Mouse (Mus musculus): ENCODE results near the gene Cp.
"Not testable (repeated sequence)": the region's sequence is repeated elsewhere in the genome, so short reads cannot be mapped to it uniquely, and the experiment has no call there.

The Cp gene

DNA sequence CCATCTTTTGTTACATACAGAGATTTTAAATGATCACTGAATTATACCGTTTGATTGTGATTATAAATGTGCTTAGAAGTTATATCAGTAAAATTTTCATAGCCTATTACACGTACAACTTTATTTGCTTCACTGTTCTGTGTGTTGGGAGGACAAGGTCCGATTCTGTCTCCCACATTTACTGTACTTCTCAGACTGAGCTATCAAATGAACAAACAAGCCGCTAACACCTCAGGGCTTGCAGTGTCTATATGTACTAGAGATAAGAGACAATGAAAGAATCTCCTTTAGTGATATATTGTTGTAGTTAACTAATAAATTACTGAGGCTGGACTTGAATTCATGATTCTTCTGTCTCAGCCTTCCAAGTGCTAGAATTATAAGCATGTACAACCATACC lies 50.4 kb downstream of the Cp start:
- DNase-seq (ENCODE audit: low spot score in 2 of 2) = no peak

DNA sequence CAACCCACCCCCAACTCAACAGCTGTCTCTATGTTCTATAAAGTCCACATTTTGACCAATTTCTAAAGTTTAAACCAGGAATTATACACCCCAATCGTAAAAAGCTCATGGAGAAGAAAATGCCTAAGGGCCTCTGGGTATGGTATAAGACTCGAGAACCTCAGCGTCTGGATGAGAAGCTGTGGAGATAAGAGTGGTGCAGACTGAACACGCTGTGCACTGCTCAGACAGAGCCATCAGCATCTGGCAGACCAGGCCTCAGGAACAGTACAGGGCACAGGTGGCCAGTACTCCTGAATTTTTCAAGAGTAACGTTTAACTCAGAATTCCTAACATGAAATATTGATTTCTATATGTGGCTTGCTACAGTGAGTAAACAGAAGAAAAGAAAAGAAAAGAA lies 50.9 kb downstream of the Cp start:
- DNase-seq (ENCODE audit: low spot score in 2 of 2) = no peak

DNA sequence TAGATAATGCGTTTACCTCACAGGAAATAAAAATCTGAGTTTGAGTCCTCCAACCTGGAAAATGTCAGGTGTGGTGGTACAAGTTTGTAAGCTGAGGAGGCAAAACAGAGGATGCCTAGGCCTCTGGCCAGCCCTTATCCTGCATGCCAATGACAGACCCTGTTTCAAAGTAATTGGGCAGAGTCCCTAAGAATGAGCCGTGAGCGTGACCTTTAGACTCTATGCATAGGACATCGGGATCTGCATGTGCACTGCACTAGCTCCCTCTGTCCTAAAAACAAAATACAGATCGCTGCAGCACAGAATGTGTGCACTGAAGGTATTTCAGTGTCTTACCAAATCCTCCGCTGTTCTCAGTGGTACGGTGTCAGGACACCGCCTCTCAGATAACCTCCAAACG lies 53.6 kb downstream of the Cp start:
- DNase-seq (ENCODE audit: low spot score in 2 of 2) = no peak

DNA sequence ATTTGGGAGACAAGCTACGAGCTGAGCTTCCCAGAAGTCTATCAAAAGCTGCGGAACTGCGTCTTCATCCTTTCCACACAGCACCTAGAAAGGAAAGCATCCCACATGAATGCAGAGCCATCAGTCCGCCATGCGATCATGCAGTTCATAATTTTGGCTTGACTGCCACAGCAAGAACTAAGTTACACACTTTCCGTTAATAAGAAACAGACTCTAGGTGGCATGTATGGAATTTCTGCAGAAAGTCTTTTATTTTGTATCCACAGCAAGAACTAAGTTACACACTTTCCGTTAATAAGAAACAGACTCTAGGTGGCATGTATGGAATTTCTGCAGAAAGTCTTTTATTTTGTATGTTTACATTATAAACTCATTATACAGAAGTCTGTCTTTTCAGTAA lies 54.1 kb downstream of the Cp start:
- not testable (repeated sequence) for DNase-seq (ENCODE audit: low spot score in 2 of 2)

DNA sequence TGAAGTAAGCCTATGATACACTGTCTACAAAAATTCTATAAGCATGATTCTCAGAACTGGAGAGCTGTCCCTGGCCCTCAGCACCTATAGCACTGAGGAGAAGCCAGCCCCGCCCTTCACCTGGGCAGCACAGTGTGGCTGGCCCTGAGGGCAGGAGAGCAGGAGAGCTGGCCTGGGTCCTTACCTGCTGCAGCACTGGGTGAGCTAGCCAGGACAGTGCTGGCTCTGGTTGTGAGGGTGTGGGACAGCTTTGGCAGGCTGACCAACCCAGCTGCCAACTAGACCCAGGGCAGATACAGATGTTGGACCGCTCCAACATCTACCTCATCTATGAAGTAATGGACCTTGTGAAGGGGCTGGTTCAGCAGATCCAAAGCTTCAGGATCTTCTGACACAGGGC lies 57.6 kb downstream of the Cp start:
- DNase-seq (ENCODE audit: low spot score in 2 of 2) = no peak

DNA sequence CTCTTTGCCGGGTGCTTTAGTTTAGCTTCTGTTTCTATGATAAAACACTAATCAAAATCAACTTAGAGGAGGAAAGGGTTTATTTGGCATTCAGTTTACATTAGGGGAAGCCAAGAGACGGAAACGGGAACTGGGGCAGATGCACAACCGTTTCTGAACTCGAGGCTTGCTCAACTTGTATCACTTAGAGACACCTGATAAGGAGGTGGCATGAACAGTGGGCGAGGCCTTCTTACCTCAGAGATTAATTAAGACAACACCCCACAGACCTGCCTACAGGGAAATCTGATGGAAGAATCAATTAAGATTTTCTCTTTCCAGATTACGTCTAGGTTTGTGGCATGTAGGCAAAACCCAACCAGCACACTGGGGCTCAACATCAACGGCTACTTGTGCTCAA lies 61.2 kb downstream of the Cp start:
- no peak for DNase-seq (ENCODE audit: low spot score in 2 of 2)

DNA sequence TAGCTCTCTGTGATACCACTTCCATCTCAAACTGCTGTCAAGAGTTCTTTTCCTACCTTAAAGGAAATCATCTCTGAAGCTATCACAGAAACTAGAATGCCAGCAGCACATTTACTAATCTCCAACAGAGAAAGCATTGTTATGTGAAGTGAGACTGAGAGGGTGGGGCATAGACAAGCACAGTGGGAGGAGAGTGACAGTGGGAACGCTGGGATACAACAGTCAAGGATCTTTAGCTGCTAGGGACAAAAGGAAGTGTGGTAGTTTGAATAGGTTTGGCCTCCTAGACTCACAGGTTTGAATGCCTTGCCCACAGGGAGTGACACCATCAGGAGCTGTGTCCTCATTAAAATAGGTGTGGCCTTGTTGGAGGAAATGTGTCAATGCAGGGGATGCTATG lies 67.0 kb downstream of the Cp start:
- no peak for DNase-seq (ENCODE audit: low spot score in 2 of 2)

DNA sequence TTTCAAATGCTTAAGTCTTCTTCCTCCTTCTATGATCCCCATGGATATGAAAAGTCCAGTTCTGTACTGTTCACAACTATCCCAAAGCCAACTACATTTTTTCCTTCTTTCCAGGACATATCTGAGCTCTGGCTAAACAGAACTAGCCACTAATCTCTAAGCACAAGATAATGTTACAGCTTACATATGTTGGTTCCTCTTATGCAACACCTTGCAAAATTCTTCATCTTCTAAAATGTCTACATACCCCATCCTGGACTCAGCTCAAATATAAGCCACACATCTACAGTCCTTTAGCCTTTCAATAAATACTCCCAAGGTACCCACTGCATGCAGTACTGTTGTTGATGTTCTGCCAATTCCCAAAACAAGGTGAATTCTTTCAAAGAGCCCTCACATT lies 69.6 kb downstream of the Cp start:
- no peak for DNase-seq (ENCODE audit: low spot score in 2 of 2)

DNA sequence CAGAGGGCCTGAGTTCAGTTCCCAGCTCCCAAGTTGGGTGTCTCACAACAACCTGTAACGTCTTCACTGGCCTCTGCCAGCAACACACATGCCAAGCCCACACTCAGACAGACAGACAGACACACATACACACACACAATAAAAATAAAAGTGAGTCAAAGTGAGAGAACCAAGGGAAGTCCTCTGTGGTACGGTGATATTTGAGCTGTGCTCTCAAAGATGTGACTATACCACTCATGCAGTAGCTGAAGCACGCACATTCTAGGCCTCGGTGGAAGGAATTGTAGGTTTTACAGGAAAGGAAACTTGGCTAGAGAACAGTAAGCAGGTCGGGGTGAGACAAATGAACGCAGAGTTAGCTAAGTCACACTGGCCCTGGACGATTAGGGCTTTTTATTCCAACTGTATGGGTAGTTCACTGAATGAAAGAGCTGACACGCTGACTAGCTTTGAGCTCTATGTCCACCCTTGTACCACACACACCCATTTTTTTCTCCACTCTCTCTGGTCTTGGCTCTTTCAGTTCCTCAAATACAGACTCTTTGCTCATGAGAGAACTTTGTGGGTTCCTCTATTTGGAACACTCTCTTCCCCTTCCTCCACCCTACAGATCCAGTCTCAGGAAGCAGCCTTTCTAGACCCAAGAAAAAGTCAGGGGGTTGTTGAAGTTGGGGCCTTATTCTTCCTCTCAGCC lies 70.3 kb downstream of the Cp start:
- DNase-seq (ENCODE audit: low spot score in 2 of 2) = no peak

DNA sequence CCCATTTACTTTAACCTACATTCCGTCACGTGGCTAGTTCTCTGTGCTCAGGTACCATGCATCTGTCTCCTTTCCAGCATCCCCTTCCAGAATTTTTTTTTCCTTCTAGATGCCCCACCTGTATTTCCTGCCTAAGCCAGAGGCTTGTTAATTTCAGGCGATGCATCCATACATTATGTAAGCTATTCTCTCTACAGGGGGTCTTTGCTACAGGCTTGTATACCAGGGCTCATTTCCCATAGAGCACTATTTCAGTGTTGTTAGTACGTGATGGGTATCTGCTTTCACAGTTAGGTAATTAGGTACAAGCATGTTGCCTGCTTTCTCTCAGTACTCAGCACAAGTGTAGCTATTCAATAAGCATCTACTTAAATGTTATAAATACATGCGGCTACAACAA lies 70.9 kb downstream of the Cp start:
- no peak for DNase-seq (ENCODE audit: low spot score in 2 of 2)

DNA sequence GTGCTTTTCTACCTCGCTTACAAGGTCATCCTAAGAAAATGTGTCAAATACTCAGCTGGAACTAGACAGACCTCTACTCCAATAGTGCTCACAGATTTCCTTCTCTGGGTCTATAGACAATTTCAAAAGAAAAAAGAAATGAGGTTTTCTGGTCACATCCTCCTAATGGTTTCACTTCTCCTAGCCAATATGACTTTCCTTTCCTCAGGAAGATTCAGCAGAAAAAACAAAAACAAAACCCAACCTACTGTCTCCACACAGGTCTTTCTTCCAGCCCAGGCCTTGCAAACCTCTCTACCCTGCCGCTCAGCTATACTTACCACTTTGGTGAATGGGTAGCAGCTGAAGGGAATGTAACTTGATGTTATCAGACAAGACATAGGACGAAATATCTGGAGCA lies 71.8 kb downstream of the Cp start:
- DNase-seq (ENCODE audit: low spot score in 2 of 2) = no peak

DNA sequence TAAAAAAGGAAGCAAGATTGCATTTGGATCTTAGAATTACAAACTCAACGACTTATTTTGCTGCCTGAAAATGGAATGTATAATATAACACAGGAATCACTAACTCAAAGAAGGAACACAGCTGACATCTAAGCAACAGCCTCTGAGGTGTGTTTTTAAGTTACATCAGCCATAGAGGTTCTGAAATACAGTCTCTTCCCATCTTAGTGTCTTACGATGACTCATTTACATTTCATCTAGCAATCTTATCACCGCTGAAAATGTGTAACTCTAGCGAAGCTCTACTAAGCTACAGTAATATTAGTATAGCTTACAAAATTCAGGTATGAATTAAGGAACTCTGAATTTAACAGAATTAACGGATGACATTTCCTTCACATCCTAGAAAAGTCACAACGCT lies 74.0 kb downstream of the Cp start:
- DNase-seq (ENCODE audit: low spot score in 2 of 2) = no peak

DNA sequence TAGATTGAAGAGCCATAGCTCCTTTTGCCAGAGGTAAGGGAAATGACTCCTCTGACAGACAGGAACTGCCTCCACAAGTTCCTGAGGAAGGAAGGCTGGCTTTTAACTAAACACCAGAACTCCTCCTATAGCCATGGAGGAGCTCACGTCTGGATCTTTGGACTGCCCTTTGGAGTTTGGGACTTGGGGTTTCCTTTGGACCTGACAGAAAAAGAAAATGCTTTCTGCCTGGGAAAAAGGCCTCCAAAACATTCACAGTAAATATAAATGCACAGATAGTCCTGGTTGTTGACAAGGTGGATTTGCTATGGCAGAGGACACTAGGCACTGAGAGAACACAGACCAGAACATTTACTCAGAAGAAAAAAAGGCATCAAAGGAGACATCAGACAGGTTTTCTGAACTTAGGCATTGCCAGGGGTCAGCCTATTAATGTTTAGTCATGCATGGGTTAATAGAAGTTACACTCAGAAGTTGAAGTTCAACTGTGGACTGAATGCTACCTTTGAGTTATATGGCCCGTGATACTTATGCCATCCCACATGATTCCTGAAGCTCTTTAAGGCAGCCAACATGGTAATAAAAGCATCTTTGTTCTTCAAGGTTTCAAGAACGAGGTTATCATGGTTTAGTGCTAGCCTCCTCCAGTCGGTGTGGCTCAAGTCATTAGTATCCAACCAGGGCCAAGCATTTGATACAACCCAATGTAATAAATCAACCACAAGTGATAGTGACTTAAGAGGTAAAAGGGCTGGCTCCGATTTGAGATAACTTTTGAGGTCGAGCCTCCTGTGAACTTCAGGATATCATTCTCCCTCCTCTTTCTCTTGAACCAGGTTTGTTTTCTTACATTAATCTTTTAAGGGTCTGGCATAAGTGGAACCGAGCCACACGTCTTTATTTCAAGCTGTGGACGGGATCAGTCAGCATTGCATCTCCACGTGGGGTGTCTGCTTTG lies 77.2 kb downstream of the Cp start:
- DNase-seq (ENCODE audit: low spot score in 2 of 2) = no peak

DNA sequence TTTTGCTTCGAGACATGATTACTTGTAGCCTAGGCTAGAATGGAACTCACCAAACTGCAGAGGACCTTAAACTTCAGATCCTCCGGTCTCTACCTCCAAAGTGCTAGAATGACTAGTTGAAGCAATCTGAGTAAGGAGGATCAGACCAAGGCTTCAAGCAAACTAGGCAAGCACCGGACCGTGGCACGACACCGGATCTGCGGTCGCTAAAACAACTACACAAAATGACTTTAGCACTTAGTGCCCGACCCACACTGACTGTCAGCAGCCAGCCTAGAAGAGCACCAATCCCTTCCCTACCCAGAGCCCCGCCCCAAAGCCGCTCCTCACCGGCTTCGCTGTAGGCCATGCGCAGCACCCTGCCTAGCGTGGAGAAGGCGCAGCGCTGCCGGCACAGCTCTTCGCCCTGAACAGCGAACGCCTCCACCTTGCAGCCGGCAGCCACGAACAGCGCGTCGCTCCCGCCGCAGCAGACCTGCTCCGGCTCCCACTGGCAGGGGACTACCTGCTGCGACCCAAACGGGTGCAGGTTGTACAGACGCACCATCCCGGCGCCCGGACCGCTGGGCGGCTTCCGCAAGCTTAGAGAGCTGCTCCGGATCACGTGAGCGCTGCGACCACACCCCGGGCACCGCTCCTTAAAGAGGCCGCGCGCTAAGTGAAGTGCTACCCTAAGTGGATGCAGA lies 78.0 kb downstream of the Cp start, which contains the start of gene Hps3:
Gene Hps3 (minus strand): TSS at position 597 of the 686 bp plus-strand sequence.
- DNase-seq (ENCODE audit: low spot score in 2 of 2) = peak; percentile 76 to 84

DNA sequence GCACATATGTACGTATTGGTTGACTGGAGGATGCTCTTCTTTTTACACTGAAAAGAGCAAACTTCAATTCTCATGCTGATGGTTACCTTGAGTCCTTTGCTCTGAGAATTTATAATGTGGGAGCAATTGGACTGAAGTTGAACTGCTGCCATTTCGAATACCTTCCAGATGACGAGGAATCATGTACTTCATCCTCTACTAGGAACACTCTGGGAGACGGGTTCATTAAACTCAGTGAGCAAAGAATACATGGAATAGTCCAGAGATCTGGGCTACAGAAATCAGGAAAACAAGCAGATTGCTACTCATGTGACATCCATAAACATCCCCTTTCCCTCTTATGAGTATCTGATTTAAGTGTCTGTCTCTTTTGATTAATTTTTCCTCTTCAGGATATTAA lies 79.2 kb downstream of the Cp start:
- no peak for DNase-seq (ENCODE audit: low spot score in 2 of 2)

DNA sequence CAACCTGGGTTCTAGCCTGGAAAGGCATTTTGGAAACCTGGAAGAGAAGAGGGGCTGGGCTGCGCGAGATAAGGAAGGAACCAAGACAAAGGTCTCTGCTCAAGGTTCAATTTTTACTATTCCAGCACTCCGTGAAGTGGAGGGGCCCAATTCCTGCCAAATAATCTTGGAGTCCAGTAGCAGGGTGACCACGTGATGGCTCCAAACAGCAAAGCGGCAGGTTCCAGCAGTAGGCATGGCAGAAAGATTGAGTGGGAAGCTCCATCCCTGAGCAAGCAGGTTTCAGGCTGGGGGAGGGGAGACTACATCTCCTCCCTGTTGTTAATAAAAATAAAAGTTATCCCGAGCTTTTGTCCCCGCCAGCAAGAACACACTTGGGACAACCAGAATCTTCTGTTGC lies 84.6 kb downstream of the Cp start:
- DNase-seq (ENCODE audit: low spot score in 2 of 2) = not testable (repeated sequence)

DNA sequence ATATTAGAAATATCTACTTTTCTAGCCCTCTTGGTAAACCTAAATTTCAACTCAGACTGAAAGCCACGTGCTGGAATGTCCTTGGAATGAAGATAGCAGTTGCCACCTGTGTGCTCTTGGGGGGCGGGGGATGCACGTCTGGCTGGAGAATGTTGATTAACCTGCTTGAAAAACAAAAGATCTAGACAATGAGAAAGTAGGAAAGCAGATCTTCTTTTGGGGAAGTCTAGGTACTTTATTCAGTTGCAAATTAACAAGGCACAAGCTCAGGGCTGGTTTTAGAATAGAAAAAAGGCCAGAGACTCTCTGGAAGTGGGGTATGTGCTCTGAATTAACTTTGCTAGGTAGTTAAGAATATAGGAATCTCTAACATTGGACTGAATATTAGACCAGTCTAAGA lies 87.9 kb downstream of the Cp start:
- DNase-seq (ENCODE audit: low spot score in 2 of 2) = not testable (repeated sequence)

DNA sequence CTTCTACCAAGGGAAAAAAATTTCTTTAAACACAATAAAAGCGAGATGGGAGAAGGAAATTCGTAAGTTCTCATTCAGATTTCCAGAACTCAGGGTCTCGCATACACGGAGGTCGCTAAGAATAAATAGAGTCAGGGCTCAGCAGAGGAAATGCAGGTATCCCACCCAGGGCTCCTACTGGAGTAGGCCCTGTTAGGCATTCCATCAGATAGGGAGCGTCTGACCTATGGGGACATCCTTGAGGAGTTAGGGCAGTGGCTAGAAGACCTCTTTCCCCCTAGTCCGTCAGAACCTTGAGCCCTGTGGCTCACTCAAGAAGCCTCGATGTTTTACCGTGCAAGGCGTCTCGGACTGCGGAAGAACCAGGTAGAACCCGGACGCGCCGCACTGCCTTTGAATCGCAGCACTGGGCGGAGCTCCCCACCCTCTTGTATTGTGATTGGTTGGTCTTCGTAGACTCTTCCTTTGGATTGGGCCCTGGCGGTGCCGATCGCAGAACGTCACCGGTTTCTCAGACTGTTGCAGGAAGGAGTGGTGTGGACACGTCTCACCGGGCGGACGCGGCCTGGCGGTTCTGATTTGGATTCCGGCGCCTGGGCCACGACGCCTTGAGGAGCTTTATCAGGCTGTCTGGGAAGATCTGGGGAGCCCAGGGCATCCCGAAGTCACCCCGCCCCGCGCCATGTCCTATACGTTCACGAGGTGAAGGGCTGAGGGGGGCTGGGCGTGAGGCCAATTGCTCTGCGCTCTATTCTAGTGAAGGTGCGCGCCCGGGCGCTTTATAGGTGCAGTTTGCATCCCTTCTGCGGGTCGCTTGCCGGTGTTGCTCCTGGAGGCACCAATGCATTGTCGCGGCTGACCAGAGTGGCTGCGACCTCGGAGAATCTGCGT lies 100.7 kb downstream of the Cp start, which contains the start of gene Hltf:
Gene Hltf (plus strand): TSS at position 506 of the 891 bp plus-strand sequence.
- DNase-seq (ENCODE audit: low spot score in 2 of 2) = peak; percentile 90 to 92

DNA sequence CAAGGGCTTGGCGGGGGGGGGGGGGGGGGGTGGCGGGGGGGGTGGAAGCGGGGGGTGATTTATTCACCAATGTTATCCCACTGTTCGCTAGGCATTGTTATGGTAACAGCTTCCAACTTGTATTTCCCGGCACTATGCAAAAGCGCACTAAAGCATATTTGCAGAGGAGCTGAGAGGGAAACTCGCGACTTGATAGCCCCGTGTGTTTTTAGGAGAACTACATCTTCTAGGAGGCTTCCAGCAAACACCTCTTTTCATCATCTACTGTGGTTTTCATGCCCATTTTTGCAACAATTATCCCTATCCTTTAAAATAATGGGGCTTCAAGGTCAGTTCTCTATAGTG lies 101.3 kb downstream of the Cp start:
- DNase-seq (ENCODE audit: low spot score in 2 of 2) = no peak
